Mouse (Mus musculus) liver, embryonic 14.5 days (tissue): Measurements from ENCODE around the gene Dusp15.

Experiments used
- CTCF ChIP-seq: IDR thresholded peaks from 2 replicates; pipeline ENCODE4 v1.5.1; 2016; ENCODE audit warnings: antibody characterized with exemption, low read depth, control low read depth
- EP300 ChIP-seq: IDR thresholded peaks from 2 replicates; pipeline ENCODE4 v1.6.1; 2016; ENCODE audit warnings: antibody characterized with exemption, low read depth

DNA sequence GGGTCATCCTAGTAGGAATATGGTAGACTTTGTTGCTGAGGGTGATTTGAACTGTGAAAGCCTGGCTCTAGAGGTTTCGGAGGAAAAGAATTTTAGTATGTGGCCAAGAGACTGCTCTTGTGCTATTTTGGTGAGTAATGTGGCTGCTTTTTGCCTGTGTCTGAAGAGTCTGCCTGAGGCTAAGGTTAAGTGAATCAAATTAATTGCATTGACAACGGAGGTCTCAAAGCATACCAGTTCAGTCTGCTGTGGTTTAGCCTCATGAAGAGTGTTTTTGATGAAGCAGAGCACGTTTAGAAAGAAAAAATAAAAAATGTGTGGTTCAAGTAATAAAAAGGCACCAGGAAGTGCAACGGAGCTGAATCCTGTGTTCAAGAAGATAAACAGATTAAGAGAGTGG lies 14.1 kb upstream of the Dusp15 start:
- TF ChIP-seq CTCF (no peak), EP300 (no peak)
